Mouse (Mus musculus) lung, adult 2 months (tissue): ENCODE measurements at regions not wholly inside any gene's neighbourhood (a gene's known extent, or its start where the extent isn't known, plus 50 kb on each side); places are given as distances from the start of the nearest gene placed in this dataset.

Source experiments
- CTCF ChIP-seq: fragments of 200-500 bp; IDR thresholded peaks from 2 replicates; pipeline ENCODE4 v1.5.1; 2011; ENCODE audit warnings: mild to moderate bottlenecking, low read length, control low read depth; ENCODE audit not compliant: insufficient read depth
- POLR2A ChIP-seq: fragments of 200-500 bp; IDR thresholded peaks from 2 replicates; pipeline ENCODE4 v1.6.1; 2011; ENCODE audit warnings: low read depth, mild to moderate bottlenecking, control low read depth, low read length, borderline replicate concordance; ENCODE audit errors: extremely low read depth

GRCm38 (mm10) chr11:112545231-112546010, 236.6 kb upstream of the Sox9 start:
- TF ChIP-seq POLR2A (no peak), CTCF (no peak)
